Mouse (Mus musculus) embryonic stem cell, embryonic (primary cell): ENCODE data around the gene Tmco4.

ENCODE experiments used
- CTCF ChIA-PET, 4 experiments: fragments of 300-600 bp in 2 of 4; fragments of 350-600 bp in 2 of 4; sonication (Branson Sonifier 250); formaldehyde crosslinking; loops; one replicate each; lab custom pipeline; 2022; ENCODE audit warnings: inconsistent platforms in 2 of 4; lab: Charles Lee
- POLR2A ChIA-PET, 4 experiments: fragments of 300-600 bp in 2 of 4; fragments of 350-600 bp in 2 of 4; sonication (Branson Sonifier 250); formaldehyde crosslinking; loops; one replicate each; lab custom pipeline; 2022; ENCODE audit warnings: antibody characterized with exemption in 4 of 4, inconsistent platforms in 1 of 4; lab: Charles Lee

Gene Tmco4

GRCm38 (mm10) chr4:139030675-139031074 lies 58.0 kb downstream of the Tmco4 start:
- ChIA-PET POLR2A (interaction anchor here in 2 of 4 experiments (0.5 to 1.0 kb wide), 3 partner anchors 29 to 946 kb away, joined by 3 to 4 read pairs (median 3); no protein-coding TSS in a partner anchor), CTCF (no interaction called here)

- ChIA-PET CTCF (interaction anchor here in 1 of 4 experiments (1.0 to 1.1 kb wide), 2 partner anchors 53 to 176 kb away, joined by 3 read pairs; no protein-coding TSS in a partner anchor), POLR2A (interaction anchor here in 1 of 4 experiments (0.9 to 1.5 kb wide), 3 partner anchors 13 to 25 kb away, joined by 3 to 6 read pairs (median 3); no protein-coding TSS in a partner anchor)
Measured at GRCm38 (mm10) chr4:139032521-139032920, 59.8 kb downstream of the Tmco4 start.

- CTCF ChIA-PET: interaction anchor here in 2 of 4 experiments (0.5 to 1.5 kb wide), 4 partner anchors 19 to 112 kb away, joined by 3 to 6 read pairs (median 4); no protein-coding TSS in a partner anchor
- POLR2A ChIA-PET: interaction anchor here in 3 of 4 experiments (0.5 to 1.6 kb wide), 6 partner anchors 15 to 233 kb away, joined by 3 to 12 read pairs (median 4); no protein-coding TSS in a partner anchor
Measured at GRCm38 (mm10) chr4:139033263-139034009, 60.7 kb downstream of the Tmco4 start.

GRCm38 (mm10) chr4:139034010-139034367 lies 61.3 kb downstream of the Tmco4 start:
- ChIA-PET CTCF (interaction anchor here in 2 of 4 experiments (0.5 to 1.5 kb wide), 4 partner anchors 19 to 120 kb away, joined by 3 to 6 read pairs (median 5); partner anchors contain the start of gene Otud3 (in 1 of the 2)), POLR2A (interaction anchor here in 3 of 4 experiments (0.6 to 1.6 kb wide), 5 partner anchors 15 to 107 kb away, joined by 3 to 12 read pairs (median 5); no protein-coding TSS in a partner anchor)

GRCm38 (mm10) chr4:139034540-139034939 lies 61.9 kb downstream of the Tmco4 start:
- ChIA-PET POLR2A (interaction anchor here in 2 of 4 experiments (1.0 to 1.6 kb wide), 2 partner anchors 18 to 25 kb away, joined by 3 to 5 read pairs; no protein-coding TSS in a partner anchor), CTCF (interaction anchor here in 2 of 4 experiments (0.6 to 1.5 kb wide), 5 partner anchors 33 to 570 kb away, joined by 3 to 5 read pairs (median 5); partner anchors contain the start of gene Otud3 (in 1 of the 2))

- CTCF ChIA-PET: interaction anchor here in 2 of 4 experiments (0.6 to 1.5 kb wide), 5 partner anchors 34 to 571 kb away, joined by 3 to 5 read pairs (median 5); partner anchors contain the start of gene Otud3 (in 1 of the 2)
- POLR2A ChIA-PET: interaction anchor here in 1 of 4 experiments (1.0 kb wide), 1 partner anchor 25 kb away, joined by 3 read pairs; no protein-coding TSS in a partner anchor
Measured at GRCm38 (mm10) chr4:139034942-139035341, 62.3 kb downstream of the Tmco4 start.

GRCm38 (mm10) chr4:139035799-139036198 lies 63.1 kb downstream of the Tmco4 start:
- CTCF ChIA-PET: interaction anchor here in 1 of 4 experiments (0.6 kb wide), 1 partner anchor 21 kb away, joined by 4 read pairs; no protein-coding TSS in a partner anchor
- POLR2A ChIA-PET: no interaction called here

GRCm38 (mm10) chr4:139037795-139038607 lies 65.3 kb downstream of the Tmco4 start:
- ChIA-PET POLR2A (interaction anchor here in 2 of 4 experiments (0.6 to 0.7 kb wide), 3 partner anchors 18 to 479 kb away, joined by 3 to 7 read pairs (median 3); no protein-coding TSS in a partner anchor), CTCF (interaction anchor here in 1 of 4 experiments (0.7 kb wide), 2 partner anchors 25 to 467 kb away, joined by 3 read pairs; no protein-coding TSS in a partner anchor)

GRCm38 (mm10) chr4:139040084-139040839 lies 67.6 kb downstream of the Tmco4 start:
- ChIA-PET POLR2A (interaction anchor here in 2 of 4 experiments (1.1 to 1.3 kb wide), 3 partner anchors 20 to 32 kb away, joined by 3 to 5 read pairs (median 3); no protein-coding TSS in a partner anchor), CTCF (interaction anchor here in 2 of 4 experiments (0.6 to 1.4 kb wide), 3 partner anchors 20 to 274 kb away, joined by 3 to 4 read pairs (median 4); no protein-coding TSS in a partner anchor)

- POLR2A ChIA-PET: interaction anchor here in 2 of 4 experiments (0.6 to 2.4 kb wide), 4 partner anchors 35 to 151 kb away, joined by 3 to 7 read pairs (median 6); no protein-coding TSS in a partner anchor
- CTCF ChIA-PET: interaction anchor here in 2 of 4 experiments (0.6 to 0.7 kb wide), 2 partner anchors 32 to 1112 kb away, joined by 3 read pairs; no protein-coding TSS in a partner anchor
Measured at GRCm38 (mm10) chr4:139042611-139043010, 69.9 kb downstream of the Tmco4 start.

- POLR2A ChIA-PET: interaction anchor here in 2 of 4 experiments (0.9 to 2.4 kb wide), 4 partner anchors 14 to 36 kb away, joined by 3 to 7 read pairs (median 4); no protein-coding TSS in a partner anchor
- CTCF ChIA-PET: interaction anchor here in 1 of 4 experiments (0.5 kb wide), 1 partner anchor 72 kb away, joined by 3 read pairs; no protein-coding TSS in a partner anchor
Measured at GRCm38 (mm10) chr4:139043600-139043999, 70.9 kb downstream of the Tmco4 start.

- CTCF ChIA-PET: interaction anchor here in 1 of 4 experiments (0.5 kb wide), 1 partner anchor 37 kb away, joined by 3 read pairs; no protein-coding TSS in a partner anchor
- POLR2A ChIA-PET: interaction anchor here in 2 of 4 experiments (1.2 to 2.4 kb wide), 2 partner anchors 15 to 37 kb away, joined by 3 to 5 read pairs; no protein-coding TSS in a partner anchor
Measured at GRCm38 (mm10) chr4:139044566-139044965, 71.9 kb downstream of the Tmco4 start.

- ChIA-PET CTCF (no interaction called here), POLR2A (no interaction called here)
Measured at GRCm38 (mm10) chr4:139046354-139046753, 73.7 kb downstream of the Tmco4 start.

GRCm38 (mm10) chr4:139048518-139048917 lies 75.8 kb downstream of the Tmco4 start:
- POLR2A ChIA-PET: interaction anchor here in 2 of 4 experiments (0.6 to 1.3 kb wide), 3 partner anchors 15 to 174 kb away, joined by 3 to 8 read pairs (median 7); no protein-coding TSS in a partner anchor
- CTCF ChIA-PET: interaction anchor here in 1 of 4 experiments (0.7 to 1.2 kb wide), 3 partner anchors 27 to 126 kb away, joined by 3 read pairs; partner anchors contain the start of gene Htr6

- ChIA-PET CTCF (interaction anchor here in 2 of 4 experiments (1.0 to 2.6 kb wide), 4 partner anchors 51 to 196 kb away, joined by 3 to 7 read pairs (median 4); no protein-coding TSS in a partner anchor), POLR2A (interaction anchor here in 2 of 4 experiments (1.3 to 1.8 kb wide), 3 partner anchors 11 to 55 kb away, joined by 3 to 7 read pairs (median 5); no protein-coding TSS in a partner anchor)
Measured at GRCm38 (mm10) chr4:139052796-139053195, 80.1 kb downstream of the Tmco4 start.

- POLR2A ChIA-PET: interaction anchor here in 2 of 4 experiments (1.3 to 1.8 kb wide), 3 partner anchors 11 to 55 kb away, joined by 3 to 7 read pairs (median 4); no protein-coding TSS in a partner anchor
- CTCF ChIA-PET: interaction anchor here in 2 of 4 experiments (1.0 to 2.6 kb wide), 3 partner anchors 52 to 197 kb away, joined by 4 to 7 read pairs (median 5); no protein-coding TSS in a partner anchor
Measured at GRCm38 (mm10) chr4:139053391-139053790, 80.7 kb downstream of the Tmco4 start.
